Mouse (Mus musculus) thymus, postnatal 25 days (tissue): ENCODE data around the gene Olfr1084.
"Not testable (repeated sequence)": the region's sequence is repeated elsewhere in the genome, so short reads cannot be mapped to it uniquely, and the experiment has no call there.

Experiments used
- DNase-seq: peaks from one replicate; pipeline ENCODE4 v3.0.0; 2022

The Olfr1084 gene

GRCm38 (mm10) chr2:86639625-86640024, at the start of gene Olfr1084:
Gene Olfr1084, minus strand, starts transcription at chr2:86639725.
- DNase-seq, result not testable (repeated sequence)

- no peak for DNase-seq
These were observed 40.5 kb upstream of the Olfr1084 start, which contains the start of gene Olfr1086 for GRCm38 (mm10) chr2:86679992-86680391. Gene Olfr1086, minus strand, starts transcription at chr2:86680092.

- DNase-seq, result no peak
These were observed 22.4 kb upstream of the Olfr1084 start, which contains the start of gene Olfr1085 for GRCm38 (mm10) chr2:86661919-86662318. Gene Olfr1085, minus strand, starts transcription at chr2:86662019.

- not testable (repeated sequence) for DNase-seq
These were observed 40.7 kb downstream of the Olfr1084 start, which contains the start of gene Olfr1082 for GRCm38 (mm10) chr2:86598866-86599265. Gene Olfr1082, minus strand, starts transcription at chr2:86598966.
